Mouse (Mus musculus) midbrain, embryonic 14.5 days (tissue): ENCODE data around the gene Olfr114. TPM values are rescaled to one million over a fixed set of nuclear protein-coding genes. Genes with fewer than 3 reads are reported as not detected.

Source experiments
- ATAC-seq: fragments of 200-750 bp; cut with Nextera tagmentation; 2 replicates; pipeline ENCODE4 v1.8.0; 2017; ENCODE audit warnings: moderate number of reproducible peaks, moderate library complexity; ENCODE audit not compliant: low FRiP score, low TSS enrichment
- DNase-seq: peaks from one replicate; pipeline ENCODE4 v3.0.0-alpha.2; 2015
- H3K27ac ChIP-seq: fragments of 300-500 bp; sonication (generic); replicated peaks from 2 replicates; pipeline ENCODE4 v1.5.1; 2014; ENCODE audit warnings: mild to moderate bottlenecking, low read depth, low read length, moderate library complexity
- H3K27me3 ChIP-seq: fragments of 300-500 bp; sonication (generic); 2 replicates; pipeline ENCODE4 v1.6.1; 2014; ENCODE audit warnings: low read length, control low read depth, mixed read lengths; ENCODE audit not compliant: control insufficient read depth, insufficient read depth
- H3K36me3 ChIP-seq: fragments of 300-500 bp; sonication (generic); 2 replicates; pipeline ENCODE4 v1.6.1; 2014; ENCODE audit warnings: low read length, control low read depth; ENCODE audit not compliant: control insufficient read depth, insufficient read depth
- H3K4me1 ChIP-seq: fragments of 300-500 bp; sonication (generic); 2 replicates; pipeline ENCODE4 v1.6.1; 2014; ENCODE audit warnings: mild to moderate bottlenecking, antibody characterized with exemption, low read length, control low read depth; ENCODE audit not compliant: control insufficient read depth, insufficient read depth
- H3K4me2 ChIP-seq: fragments of 300-500 bp; sonication (generic); 2 replicates; pipeline ENCODE4 v1.6.1; 2014; ENCODE audit warnings: mild to moderate bottlenecking, low read length, moderate library complexity
- H3K4me3 ChIP-seq: fragments of 300-500 bp; sonication (generic); replicated peaks from 2 replicates; pipeline ENCODE4 v1.5.1; 2014; ENCODE audit warnings: low read depth, low read length
- H3K9ac ChIP-seq: fragments of 300-500 bp; sonication (generic); replicated peaks from 2 replicates; pipeline ENCODE4 v1.6.1; 2014; ENCODE audit warnings: mild to moderate bottlenecking, low read length, moderate library complexity
- H3K9me3 ChIP-seq: fragments of 300-500 bp; sonication (generic); 2 replicates; pipeline ENCODE4 v1.6.1; 2016; ENCODE audit warnings: low read length, control low read depth, mixed read lengths; ENCODE audit not compliant: control insufficient read depth
- WGBS: fragments of 180-500 bp; shearing (Covaris S2); extraction: QIAGEN DNeasy Blood & Tissue Kit; methylation state at CpG from one replicate; pipeline ENCODE4 v1.1.7; 2014; 5-methylcytosine and 5-hydroxymethylcytosine counted together
- polyA plus RNA-seq: library from polyadenylated mRNA; unstranded; fragments of >200 nt; fragmentation: Nextera tagmentation; extraction: Ambion mirVana; gene quantifications from 2 replicates; pipeline ENCODE4 v1.2.1, GENCODE M21; 2014

The Olfr114 gene
- polyA plus RNA-seq: not detected in 2 replicates

GRCm38 (mm10) chr17:37592643-37593042 is at the start of gene Olfr114:
Olfr114 (minus strand) TSS chr17:37592743.
- no peak within 1 kb of the TSS for H3K4me2 ChIP-seq
- H3K4me1 ChIP-seq: no peaks in the 10 kb centered on the region
- H3K4me3 ChIP-seq: no peak within 1 kb of the TSS
- H3K27me3 ChIP-seq: no peaks in the 10 kb centered on the region
- no peaks in the 10 kb centered on the region for H3K9me3 ChIP-seq
- H3K27ac ChIP-seq: no peak within 1 kb of the TSS
- no peak within 1 kb of the TSS for H3K9ac ChIP-seq
- no peak for DNase-seq
- no peak for ATAC-seq
- H3K36me3 ChIP-seq: no peaks in the 10 kb centered on the region

GRCm38 (mm10) chr17:37627009-37627408 is 34.5 kb upstream of the Olfr114 start, which contains the start of the genes Olfr115 and Olfr116:
Olfr115 (minus strand) TSS chr17:37627109.
Olfr116 (minus strand) TSS chr17:37627199.
- ATAC-seq: no peak
- no peaks in the 10 kb centered on the region for H3K4me1 ChIP-seq
- no peak within 1 kb of the TSS for H3K4me3 ChIP-seq
- no peak within 1 kb of the TSS for H3K4me2 ChIP-seq
- no peaks in the 10 kb centered on the region for H3K36me3 ChIP-seq
- no peaks in the 10 kb centered on the region for H3K27me3 ChIP-seq
- H3K9ac ChIP-seq: no peak within 1 kb of the TSS
- peaks cover 7% of the 10 kb centered on the region; the same call in 1 of the 2 replicates for H3K9me3 ChIP-seq
- DNase-seq: no peak
- no peak within 1 kb of the TSS for H3K27ac ChIP-seq
- WGBS: 83% methylated on average over 2 of the region's 2 CpGs

GRCm38 (mm10) chr17:37577563-37577962 is 15.0 kb downstream of the Olfr114 start, which contains the start of gene Olfr113:
Olfr113 (minus strand) TSS chr17:37577663.
- no peaks in the 10 kb centered on the region for H3K27me3 ChIP-seq
- H3K27ac ChIP-seq: no peak within 1 kb of the TSS
- no peaks in the 10 kb centered on the region for H3K36me3 ChIP-seq
- no peaks in the 10 kb centered on the region for H3K9me3 ChIP-seq
- H3K4me1 ChIP-seq: no peaks in the 10 kb centered on the region
- no peak within 1 kb of the TSS for H3K4me3 ChIP-seq
- no peak for ATAC-seq
- no peak for DNase-seq
- H3K4me2 ChIP-seq: no peak within 1 kb of the TSS
- H3K9ac ChIP-seq: no peak within 1 kb of the TSS

GRCm38 (mm10) chr17:37569351-37569750 is 23.2 kb downstream of the Olfr114 start, which contains the start of gene Olfr112:
Olfr112 (minus strand) TSS chr17:37569451.
- no peak for DNase-seq
- no peak for ATAC-seq

GRCm38 (mm10) chr17:37558913-37559615 is 33.5 kb downstream of the Olfr114 start:
- WGBS: 65% methylated on average over 1 of the region's 1 CpGs
- ATAC-seq (no peak), DNase-seq (no peak)
- no peak overlapping the region for H3K9ac ChIP-seq
- H3K9me3 ChIP-seq: no peaks in the 10 kb centered on the region
- H3K27me3 ChIP-seq: no peaks in the 10 kb centered on the region
- no peaks in the 10 kb centered on the region for H3K4me1 ChIP-seq
- H3K27ac ChIP-seq: no peak overlapping the region
- no peak overlapping the region for H3K4me3 ChIP-seq
- no peaks in the 10 kb centered on the region for H3K36me3 ChIP-seq
- H3K4me2 ChIP-seq: no peak overlapping the region

More at GRCm38 (mm10) chr17:37569351-37569750, 23.2 kb downstream of the Olfr114 start, which contains the start of gene Olfr112:
- H3K27me3 ChIP-seq: no peaks in the 10 kb centered on the region
- no peak within 1 kb of the TSS for H3K27ac ChIP-seq
- no peak within 1 kb of the TSS for H3K4me2 ChIP-seq
- no peak within 1 kb of the TSS for H3K9ac ChIP-seq
- H3K4me1 ChIP-seq: no peaks in the 10 kb centered on the region
- H3K4me3 ChIP-seq: no peak within 1 kb of the TSS
- H3K36me3 ChIP-seq: no peaks in the 10 kb centered on the region
- no peaks in the 10 kb centered on the region for H3K9me3 ChIP-seq

- no peak for ATAC-seq
- H3K9ac ChIP-seq: no peak overlapping the region
- no peak overlapping the region for H3K27ac ChIP-seq
- WGBS: 51% methylated on average over 3 of the region's 3 CpGs
- DNase-seq: peak; percentile 48
- no peaks in the 10 kb centered on the region for H3K36me3 ChIP-seq
- no peak overlapping the region for H3K4me3 ChIP-seq
- no peaks in the 10 kb centered on the region for H3K4me1 ChIP-seq
- H3K4me2 ChIP-seq: no peak overlapping the region
- no peaks in the 10 kb centered on the region for H3K9me3 ChIP-seq
- H3K27me3 ChIP-seq: no peaks in the 10 kb centered on the region
Measured at GRCm38 (mm10) chr17:37543800-37544435, 48.6 kb downstream of the Olfr114 start.

GRCm38 (mm10) chr17:37541454-37542119 is 51.0 kb downstream of the Olfr114 start:
- H3K4me3 ChIP-seq: no peak overlapping the region
- 39% methylated on average over 4 of the region's 4 CpGs for WGBS

More at GRCm38 (mm10) chr17:37541454-37542119, 51.0 kb downstream of the Olfr114 start:
- DNase-seq (no peak), ATAC-seq (no peak)
- H3K9ac ChIP-seq: no peak overlapping the region
- H3K36me3 ChIP-seq: no peaks in the 10 kb centered on the region
- no peaks in the 10 kb centered on the region for H3K27me3 ChIP-seq
- H3K9me3 ChIP-seq: no peaks in the 10 kb centered on the region
- H3K27ac ChIP-seq: no peak overlapping the region
- no peaks in the 10 kb centered on the region for H3K4me1 ChIP-seq
- no peak overlapping the region for H3K4me2 ChIP-seq
